In the genomic region with DNA sequence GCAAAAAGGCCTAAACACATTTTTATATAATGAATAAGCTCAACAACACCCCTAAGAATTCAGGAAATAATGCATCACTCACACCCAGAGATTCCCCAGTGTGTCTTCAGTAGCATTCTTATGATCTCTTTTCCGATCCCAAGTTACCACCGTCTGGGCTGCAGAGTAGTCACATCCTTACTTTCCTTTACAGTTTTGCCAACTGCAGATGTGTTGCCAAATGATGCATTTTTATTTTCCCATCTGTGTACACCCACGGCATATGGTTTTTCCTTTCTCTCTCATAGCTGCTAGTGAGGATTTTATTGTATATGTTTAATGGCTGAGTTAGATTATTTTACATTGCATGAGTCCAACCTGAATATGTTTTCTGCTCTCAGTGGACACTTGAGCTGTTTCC, we compare ENCODE assay signal across 24 mouse cellular contexts.
DNase-seq lines count a peak whose midpoint lies in the region; ATAC-seq lines count a peak whose summit lies in the region.
"Had no signal": no experiment of that assay in that cellular context is flagged by ENCODE, and none has a peak within 500 bp of the region (broad histone marks: within the 10 kb centered on the region; RNA-seq: fewer than 3 reads in every experiment).

No protein-coding gene starts in this region.

- H3K4me3 ChIP-seq in forebrain, embryonic 15.5 days = no peak overlapping the region
- no peak overlapping the region for H3K4me3 ChIP-seq in forebrain, embryonic 11.5 days (ENCODE audit: low read depth, low read length)
- H3K4me3 ChIP-seq in neural tube, embryonic 15.5 days (replicated peaks) = no peak overlapping the region
- H3K4me3 ChIP-seq: heart, embryonic 15.5 days; intestine, embryonic 15.5 days; limb, embryonic 13.5 days; liver, embryonic 13.5 days; megakaryocyte, embryonic 14.5 days; midbrain, embryonic 13.5 days had no signal

- no peak overlapping the region for H3K4me2 ChIP-seq in forebrain, embryonic 15.5 days (replicated peaks)
- H3K4me2 ChIP-seq in forebrain, embryonic 11.5 days (ENCODE audit: low read depth, low read length, severe bottlenecking) = no peak overlapping the region
- no peak overlapping the region for H3K4me2 ChIP-seq in neural tube, embryonic 15.5 days
- H3K4me2 ChIP-seq: heart, embryonic 15.5 days; hindbrain, embryonic 14.5 days; intestine, embryonic 15.5 days; limb, embryonic 13.5 days; liver, embryonic 13.5 days; midbrain, embryonic 13.5 days had no signal

- no peak for ATAC-seq in forebrain, embryonic 15.5 days (replicated peaks)
- no peak for ATAC-seq in forebrain, embryonic 11.5 days (replicated peaks; ENCODE audit: low FRiP score)
- no peak for ATAC-seq in neural tube, embryonic 15.5 days (ENCODE audit: low FRiP score)
- ATAC-seq: CD4-positive, CD25-positive, alpha-beta regulatory T cell, adult 4 months; forebrain, embryonic 16.5 days; midbrain, embryonic 13.5 days had no signal

- WGBS in forebrain, embryonic 15.5 days = 57% methylated on average over 3 of the region's 3 CpGs
- WGBS in forebrain, embryonic 11.5 days = 88% methylated on average over 3 of the region's 3 CpGs
- WGBS in neural tube, embryonic 15.5 days = 38% methylated on average over 3 of the region's 3 CpGs

- no peaks in the 10 kb centered on the region for H3K36me3 ChIP-seq in forebrain, embryonic 15.5 days
- H3K36me3 ChIP-seq in forebrain, embryonic 11.5 days (ENCODE audit: control insufficient read depth, insufficient read depth, low read length) = no peaks in the 10 kb centered on the region
- no peaks in the 10 kb centered on the region for H3K36me3 ChIP-seq in neural tube, embryonic 15.5 days
- H3K36me3 ChIP-seq: heart, embryonic 15.5 days; intestine, embryonic 15.5 days; limb, embryonic 13.5 days; liver, embryonic 13.5 days; midbrain, embryonic 13.5 days had no signal

- peak overlapping the region; percentile 35; the same call in 1 of the 2 replicates for H3K27ac ChIP-seq in forebrain, embryonic 15.5 days (replicated peaks)
- no peak overlapping the region for H3K27ac ChIP-seq in forebrain, embryonic 11.5 days (ENCODE audit: low read depth, low read length)
- peak overlapping the region; percentile 18; the same call in 1 of the 2 replicates for H3K27ac ChIP-seq in neural tube, embryonic 15.5 days (replicated peaks)
- H3K27ac ChIP-seq: heart, embryonic 15.5 days; hindbrain, embryonic 14.5 days; intestine, embryonic 15.5 days; limb, embryonic 13.5 days; liver, embryonic 13.5 days; midbrain, embryonic 13.5 days; stomach, postnatal 0 days had no signal

- no peaks in the 10 kb centered on the region for H3K27me3 ChIP-seq in forebrain, embryonic 15.5 days
- no peaks in the 10 kb centered on the region for H3K27me3 ChIP-seq in forebrain, embryonic 11.5 days (ENCODE audit: control insufficient read depth, insufficient read depth, low read length)
- no peaks in the 10 kb centered on the region for H3K27me3 ChIP-seq in neural tube, embryonic 15.5 days (replicated peaks)
- H3K27me3 ChIP-seq: heart, embryonic 15.5 days; intestine, embryonic 15.5 days; limb, embryonic 13.5 days; liver, embryonic 13.5 days; megakaryocyte, embryonic 14.5 days; midbrain, embryonic 13.5 days had no signal

- H3K9me3 ChIP-seq in forebrain, embryonic 15.5 days = no peaks in the 10 kb centered on the region
- H3K9me3 ChIP-seq in forebrain, embryonic 11.5 days (ENCODE audit: control insufficient read depth, low read length) = no peaks in the 10 kb centered on the region
- no peaks in the 10 kb centered on the region for H3K9me3 ChIP-seq in neural tube, embryonic 15.5 days (replicated peaks)
- H3K9me3 ChIP-seq: heart, embryonic 15.5 days; intestine, embryonic 15.5 days; liver, embryonic 13.5 days; midbrain, embryonic 13.5 days had no signal

- H3K4me1 ChIP-seq in forebrain, embryonic 15.5 days = peaks cover 3% of the 10 kb centered on the region; the same call in 1 of the 2 replicates
- H3K4me1 ChIP-seq in forebrain, embryonic 11.5 days (replicated peaks; ENCODE audit: control insufficient read depth, insufficient read depth, low read length) = no peaks in the 10 kb centered on the region
- H3K4me1 ChIP-seq in neural tube, embryonic 15.5 days = peaks cover 12% of the 10 kb centered on the region; the same call in 1 of the 2 replicates
- H3K4me1 ChIP-seq: heart, embryonic 15.5 days; intestine, embryonic 15.5 days; liver, embryonic 13.5 days; megakaryocyte, embryonic 14.5 days had no signal

- no peak for DNase-seq in forebrain, embryonic 11.5 days (ENCODE audit: low spot score)
- peak; percentile 52 for DNase-seq in layer of hippocampus, adult 9-11 months
- DNase-seq in layer of hippocampus, adult 11-12 months (ENCODE audit: low spot score) = no peak
- DNase-seq in neural tube, embryonic 10.5 days (ENCODE audit: extremely low spot score, low spot score) = no peak
- DNase-seq in telencephalon, adult 2 months (ENCODE audit: low read depth, low spot score) = peak; percentile 69
- DNase-seq: adrenal gland, postnatal 14 days; cerebellum, adult 9-10 months; heart, postnatal 36 days; kidney, adult 8-10 months; kidney, postnatal 10 days; liver, embryonic 13.5 days; lung, adult 2 months; lung, postnatal 36 days had no signal

- H3K9ac ChIP-seq in forebrain, embryonic 15.5 days (replicated peaks) = no peak overlapping the region
- no peak overlapping the region for H3K9ac ChIP-seq in forebrain, embryonic 11.5 days (ENCODE audit: low read length)
- H3K9ac ChIP-seq in neural tube, embryonic 15.5 days (replicated peaks) = no peak overlapping the region
- H3K9ac ChIP-seq: heart, embryonic 15.5 days; hindbrain, embryonic 14.5 days; intestine, embryonic 15.5 days; limb, embryonic 13.5 days; liver, embryonic 13.5 days; midbrain, embryonic 13.5 days had no signal

Comparison
In these comparisons a context has a peak if more than half of its experiments do, and no peak if none do; other contexts are left out.
1. DNase-seq: peak in layer of hippocampus, adult 9-11 months (single experiment) and telencephalon, adult 2 months (single experiment); none in forebrain, embryonic 11.5 days (single experiment), layer of hippocampus, adult 11-12 months (single experiment) and neural tube, embryonic 10.5 days (single experiment).